Mouse (Mus musculus) stomach, embryonic 15.5 days (tissue): ENCODE measurements around the gene Gm12216. TPM values are rescaled to one million over a fixed set of nuclear protein-coding genes. Genes with fewer than 3 reads are reported as not detected.
"Not testable (repeated sequence)": the region's sequence is repeated elsewhere in the genome, so short reads cannot be mapped to it uniquely, and the experiment has no call there.

Source experiments
- ATAC-seq: fragments of 200-750 bp; cut with Nextera tagmentation; 2 replicates; pipeline ENCODE4 v1.8.0; 2017; ENCODE audit warnings: low read depth, moderate number of reproducible peaks, moderate TSS enrichment; ENCODE audit not compliant: insufficient read depth, low FRiP score
- H3K27ac ChIP-seq: fragments of 300-500 bp; sonication (generic); 2 replicates; pipeline ENCODE4 v1.5.1; 2015; ENCODE audit warnings: mild to moderate bottlenecking, inconsistent platforms
- H3K27me3 ChIP-seq: fragments of 300-500 bp; sonication (generic); replicated peaks from 2 replicates; pipeline ENCODE4 v1.6.1; 2015; ENCODE audit warnings: inconsistent platforms
- H3K36me3 ChIP-seq: fragments of 300-500 bp; sonication (generic); 2 replicates; pipeline ENCODE4 v1.6.1; 2015; ENCODE audit warnings: inconsistent platforms
- H3K4me1 ChIP-seq: fragments of 300-500 bp; sonication (generic); 2 replicates; pipeline ENCODE4 v1.6.1; 2015; ENCODE audit warnings: inconsistent platforms
- H3K4me2 ChIP-seq: fragments of 300-500 bp; sonication (generic); 2 replicates; pipeline ENCODE4 v1.6.1; 2015; ENCODE audit warnings: mild to moderate bottlenecking, inconsistent platforms
- H3K4me3 ChIP-seq: fragments of 300-500 bp; sonication (generic); replicated peaks from 2 replicates; pipeline ENCODE4 v1.5.1; 2015; ENCODE audit warnings: inconsistent platforms
- H3K9ac ChIP-seq: fragments of 300-500 bp; sonication (generic); 2 replicates; pipeline ENCODE4 v1.6.1; 2015; ENCODE audit warnings: inconsistent platforms
- H3K9me3 ChIP-seq: fragments of 300-500 bp; sonication (generic); 2 replicates; pipeline ENCODE4 v1.6.1; 2016; ENCODE audit warnings: inconsistent platforms
- WGBS: fragments of 180-500 bp; shearing (Covaris S2); methylation state at CpG from one replicate; pipeline ENCODE4 v1.1.7; 2015; 5-methylcytosine and 5-hydroxymethylcytosine counted together
- polyA plus RNA-seq: library from polyadenylated mRNA; unstranded; fragments of >200 nt; fragmentation: Nextera tagmentation; extraction: Ambion mirVana; gene quantifications from 2 replicates; pipeline ENCODE4 v1.2.1, GENCODE M21; 2015

Gm12216 gene
- polyA plus RNA-seq, 1 experiment from 2014 or later, result 1.7 TPM

DNA sequence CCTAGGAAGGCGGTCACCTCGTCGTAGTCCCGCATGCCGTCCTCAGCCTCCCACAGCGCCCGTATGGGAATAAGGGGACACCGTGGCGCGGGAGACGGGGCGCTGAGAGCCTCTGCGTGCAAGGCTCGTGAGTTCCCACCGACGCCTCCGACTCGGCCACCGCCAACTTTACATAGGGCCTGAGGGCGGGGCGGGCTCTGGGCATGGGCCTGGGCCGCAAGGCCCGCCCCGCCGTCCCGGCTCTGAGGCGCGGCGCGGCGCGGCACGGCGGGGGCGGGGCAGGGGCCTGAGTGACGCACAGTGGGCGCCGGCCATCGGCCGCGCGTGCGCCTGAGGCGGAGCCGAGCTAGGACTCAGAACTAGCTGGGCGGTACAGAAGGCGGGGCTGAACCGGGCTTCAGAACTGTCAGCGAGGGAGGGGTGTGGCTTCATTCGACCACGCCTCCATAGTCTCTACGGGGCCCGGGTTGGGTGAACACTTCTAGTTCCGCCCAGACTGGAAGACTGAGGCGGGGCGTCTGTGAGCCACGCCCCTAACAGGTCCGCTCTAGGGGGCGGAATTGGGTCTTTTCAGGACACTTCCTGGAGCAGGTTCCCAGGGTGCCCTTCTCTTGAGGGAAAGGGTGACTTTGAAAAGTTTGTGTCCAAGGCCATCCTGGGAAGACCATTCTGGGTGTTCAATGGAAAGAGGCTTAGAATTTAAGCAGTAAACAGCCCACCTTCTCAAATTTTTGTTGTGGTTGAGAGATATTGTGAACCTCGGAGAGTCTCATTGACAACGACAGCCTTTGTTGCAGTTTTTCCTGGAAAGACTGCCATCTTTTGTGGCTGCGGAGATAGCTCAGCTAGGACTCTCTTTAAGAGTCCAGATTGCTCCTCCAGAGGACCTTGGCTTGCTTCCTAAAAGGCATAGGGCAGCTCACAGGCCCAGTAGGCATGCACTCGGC, 32.7 kb upstream of the Gm12216 start, which contains the start of gene Slc22a5:
TSS of gene Slc22a5 (minus strand) at position 156 of the 947 bp plus-strand sequence.
- Histone ChIP-seq H3K27ac (peak within 1 kb of the TSS; percentile 69), H3K27me3 (no peaks in the 10 kb centered on the region), H3K9ac (peak within 1 kb of the TSS; percentile 47), H3K4me1 (peaks cover 14% of the 10 kb centered on the region; the same call in 1 of the 2 replicates), H3K4me2 (peak within 1 kb of the TSS; percentile 95), H3K9me3 (no peaks in the 10 kb centered on the region), H3K4me3 (peak within 1 kb of the TSS; percentile 65), H3K36me3 (no peaks in the 10 kb centered on the region)
- WGBS, result 3% methylated on average over 62 of the region's 63 CpGs
- ATAC-seq, result peak; percentile 99

DNA sequence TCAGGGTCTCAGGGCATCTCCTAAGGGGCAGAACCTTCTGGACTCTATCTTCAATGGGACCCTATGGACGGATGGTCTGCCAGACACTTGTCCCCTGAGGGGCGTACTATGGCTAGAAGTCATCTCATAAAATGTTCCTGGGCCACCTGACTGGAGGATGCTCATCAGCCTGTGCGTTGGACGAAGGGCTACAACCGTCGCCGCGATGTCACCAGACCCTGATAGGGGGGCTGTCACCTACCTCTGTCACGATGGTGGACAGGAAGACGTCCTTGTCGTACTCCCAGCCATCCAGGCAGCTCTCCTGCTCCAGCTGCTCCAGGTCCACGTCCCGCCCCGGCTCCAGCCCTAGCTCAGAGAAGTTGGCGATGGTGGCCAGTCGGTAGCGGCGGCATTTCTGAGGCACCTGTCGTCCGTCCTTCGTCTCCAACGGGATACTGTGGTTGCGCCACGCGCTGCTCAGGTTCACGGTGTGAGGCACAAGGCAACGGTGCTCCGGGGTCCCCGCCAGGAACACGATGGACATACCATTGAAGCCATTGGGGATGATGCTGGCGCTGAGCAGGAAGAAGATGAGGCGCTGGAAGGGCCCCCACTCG, 31.9 kb upstream of the Gm12216 start:
- Histone ChIP-seq H3K4me3 (peak overlapping the region; percentile 65), H3K9me3 (no peaks in the 10 kb centered on the region), H3K4me2 (peak overlapping the region; percentile 95), H3K4me1 (peaks cover 14% of the 10 kb centered on the region; the same call in 1 of the 2 replicates), H3K27ac (peak overlapping the region; percentile 52; the same call in 1 of the 2 replicates), H3K27me3 (no peaks in the 10 kb centered on the region), H3K9ac (peak overlapping the region; percentile 47), H3K36me3 (no peaks in the 10 kb centered on the region)
- 3% methylated on average over 33 of the region's 33 CpGs for WGBS
- ATAC-seq, result no peak; the same call in 1 of the 2 replicates

DNA sequence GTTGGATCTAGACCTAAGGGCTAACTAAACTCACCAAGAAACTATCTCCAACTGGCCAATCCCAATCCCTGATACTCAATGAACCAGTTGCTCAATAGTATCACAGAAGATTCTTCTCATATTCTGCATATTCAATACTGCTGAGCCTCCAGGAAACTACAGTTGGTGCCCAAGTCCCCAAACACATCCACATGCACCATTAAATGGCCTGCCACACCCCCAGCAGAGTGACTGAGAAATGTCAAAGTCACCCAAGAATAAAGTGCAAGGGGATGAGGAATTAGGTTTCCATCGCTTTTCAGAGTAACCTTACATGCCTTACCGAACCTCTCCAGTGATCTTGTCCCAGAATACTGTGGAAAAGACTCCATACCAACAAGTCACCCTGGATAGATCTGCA, 31.2 kb upstream of the Gm12216 start:
- no peak overlapping the region for H3K4me3 ChIP-seq
- H3K36me3 ChIP-seq, result no peaks in the 10 kb centered on the region
- no peaks in the 10 kb centered on the region for H3K9me3 ChIP-seq
- no peaks in the 10 kb centered on the region for H3K27me3 ChIP-seq
- no peak overlapping the region for H3K9ac ChIP-seq
- WGBS, result 85% methylated on average over 2 of the region's 2 CpGs
- H3K4me2 ChIP-seq, result peak overlapping the region; percentile 95
- H3K4me1 ChIP-seq, result peaks cover 14% of the 10 kb centered on the region; the same call in 1 of the 2 replicates
- ATAC-seq, result no peak
- no peak overlapping the region for H3K27ac ChIP-seq

DNA sequence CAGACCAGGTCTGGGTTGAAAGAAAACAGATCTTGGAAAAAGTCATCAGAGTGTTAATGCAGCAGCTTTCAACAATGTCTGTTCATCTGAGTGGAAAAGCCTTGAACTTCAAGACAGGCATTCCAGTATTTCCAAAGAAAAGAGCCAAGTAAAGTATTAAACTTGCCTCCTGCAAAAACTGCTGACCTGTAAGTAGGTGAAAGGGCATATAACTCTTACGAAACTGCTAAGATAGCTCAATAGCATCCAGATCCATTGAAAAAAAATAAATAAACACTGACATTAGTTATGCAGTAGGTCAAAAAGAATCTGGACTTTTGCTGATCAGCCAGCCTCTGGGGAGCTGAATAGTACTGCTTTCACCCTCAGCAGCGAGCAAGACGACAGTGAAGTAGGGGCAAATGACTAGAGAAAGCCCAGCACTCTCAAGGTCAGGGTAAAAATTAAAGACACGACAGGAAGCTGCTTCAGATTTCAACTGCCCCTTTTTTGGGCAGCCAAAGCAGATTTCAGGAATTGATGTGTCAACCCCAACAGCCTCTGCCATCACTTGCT, 30.1 kb upstream of the Gm12216 start:
- no peaks in the 10 kb centered on the region for H3K27me3 ChIP-seq
- H3K4me1 ChIP-seq, result peaks cover 14% of the 10 kb centered on the region; the same call in 1 of the 2 replicates
- no peak overlapping the region for H3K4me2 ChIP-seq
- H3K9me3 ChIP-seq, result no peaks in the 10 kb centered on the region
- no peak for ATAC-seq
- WGBS, result 39% methylated on average over 4 of the region's 4 CpGs
- H3K36me3 ChIP-seq, result no peaks in the 10 kb centered on the region
- H3K4me3 ChIP-seq, result no peak overlapping the region
- no peak overlapping the region for H3K9ac ChIP-seq
- H3K27ac ChIP-seq, result no peak overlapping the region

DNA sequence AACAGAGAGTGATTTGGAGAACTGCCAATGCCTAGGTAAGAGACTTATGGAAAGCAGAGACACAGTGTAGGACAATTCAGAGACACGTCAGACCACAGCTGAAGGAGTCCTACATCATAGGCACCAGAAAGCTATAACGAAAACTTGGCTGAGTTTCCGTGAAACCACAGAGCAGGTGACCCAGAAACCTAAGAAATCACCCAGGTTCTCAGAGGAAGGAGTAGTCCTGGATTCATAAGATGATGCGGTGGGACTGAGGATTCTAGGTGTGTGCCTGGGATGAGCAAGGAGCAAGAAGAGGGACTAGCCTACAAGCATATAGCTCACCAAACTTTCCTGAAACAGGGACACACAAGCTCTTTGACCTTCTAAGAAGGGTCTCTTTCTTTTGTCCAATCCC, 29.2 kb upstream of the Gm12216 start:
- no peaks in the 10 kb centered on the region for H3K36me3 ChIP-seq
- H3K9ac ChIP-seq, result no peak overlapping the region
- no peak overlapping the region for H3K27ac ChIP-seq
- no peaks in the 10 kb centered on the region for H3K9me3 ChIP-seq
- H3K4me2 ChIP-seq, result no peak overlapping the region
- no peaks in the 10 kb centered on the region for H3K27me3 ChIP-seq
- H3K4me3 ChIP-seq, result no peak overlapping the region
- no peak for ATAC-seq
- H3K4me1 ChIP-seq, result peaks cover 14% of the 10 kb centered on the region; the same call in 1 of the 2 replicates
- WGBS, result 75% methylated on average over 4 of the region's 4 CpGs

DNA sequence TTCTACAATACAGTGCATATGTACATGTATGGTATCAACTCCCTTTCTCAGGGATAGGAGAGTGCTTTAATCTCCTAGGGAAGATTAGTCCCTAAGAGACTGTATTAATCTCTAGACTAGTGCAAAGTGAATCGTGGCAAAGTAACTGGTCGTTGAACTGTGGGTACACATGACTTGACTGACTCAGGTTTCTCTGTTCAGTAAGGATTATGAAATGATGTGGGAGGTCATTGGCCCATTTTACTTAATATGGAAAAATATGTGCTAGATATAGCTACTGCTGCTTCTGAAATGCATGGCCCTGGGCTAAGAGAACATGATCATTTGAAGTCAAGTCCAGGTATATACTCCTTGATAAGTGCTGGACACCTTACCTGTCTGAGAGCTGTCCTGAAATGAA, 24.2 kb upstream of the Gm12216 start:
- WGBS, result 88% methylated on average over 2 of the region's 2 CpGs
- H3K9ac ChIP-seq, result no peak overlapping the region
- H3K27ac ChIP-seq, result no peak overlapping the region
- no peaks in the 10 kb centered on the region for H3K36me3 ChIP-seq
- no peak overlapping the region for H3K4me3 ChIP-seq
- no peak for ATAC-seq
- H3K27me3 ChIP-seq, result no peaks in the 10 kb centered on the region
- H3K9me3 ChIP-seq, result no peaks in the 10 kb centered on the region
- H3K4me2 ChIP-seq, result no peak overlapping the region
- no peaks in the 10 kb centered on the region for H3K4me1 ChIP-seq

DNA sequence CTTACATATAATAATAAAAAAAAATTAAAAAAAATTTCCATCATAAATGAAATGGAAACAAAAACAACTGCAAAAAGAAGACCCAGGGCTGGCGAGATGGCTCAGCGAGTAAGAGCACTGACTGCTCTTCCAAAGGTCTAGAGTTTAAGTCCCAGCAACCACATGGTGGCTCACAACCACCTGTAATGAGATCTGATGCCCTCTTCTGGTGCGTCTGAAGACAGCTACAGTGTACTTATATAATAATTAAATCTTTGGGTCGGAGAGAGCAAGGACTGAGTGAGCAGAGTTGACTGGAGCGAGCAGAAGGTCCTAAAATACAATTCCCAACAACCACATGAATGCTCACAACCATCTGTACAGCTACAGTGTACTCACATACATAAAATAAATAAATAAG, 19.0 kb upstream of the Gm12216 start:
- WGBS, result 90% methylated on average over 5 of the region's 5 CpGs
- not testable (repeated sequence) for H3K9me3 ChIP-seq, H3K36me3 ChIP-seq, ATAC-seq, H3K27ac ChIP-seq, H3K4me2 ChIP-seq, H3K4me1 ChIP-seq, H3K27me3 ChIP-seq, H3K9ac ChIP-seq, H3K4me3 ChIP-seq

DNA sequence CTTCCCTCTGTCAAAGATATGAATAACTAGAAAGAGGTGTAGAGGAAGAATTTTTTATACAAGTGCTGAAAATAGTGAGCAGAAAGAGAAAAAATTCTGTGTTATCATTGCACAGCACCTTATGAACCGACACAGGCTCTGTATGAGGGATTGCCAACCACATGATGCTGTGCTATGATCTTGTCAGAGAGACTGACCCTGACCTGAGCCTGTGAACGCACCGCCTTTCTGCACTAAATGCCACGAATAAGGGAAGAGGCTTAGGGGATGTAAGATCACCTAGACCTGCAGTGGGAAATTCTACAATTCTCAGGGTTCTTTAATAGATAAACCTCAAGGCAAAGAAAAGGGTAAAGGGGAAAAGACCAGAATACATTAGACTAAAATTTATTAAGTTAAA, 17.4 kb upstream of the Gm12216 start:
- no peak overlapping the region for H3K4me2 ChIP-seq
- no peaks in the 10 kb centered on the region for H3K4me1 ChIP-seq
- H3K27me3 ChIP-seq, result no peaks in the 10 kb centered on the region
- no peak overlapping the region for H3K9ac ChIP-seq
- H3K4me3 ChIP-seq, result no peak overlapping the region
- no peak overlapping the region for H3K27ac ChIP-seq
- no peaks in the 10 kb centered on the region for H3K9me3 ChIP-seq
- H3K36me3 ChIP-seq, result peaks cover 11% of the 10 kb centered on the region
- ATAC-seq, result no peak
- 76% methylated on average over 4 of the region's 4 CpGs for WGBS

DNA sequence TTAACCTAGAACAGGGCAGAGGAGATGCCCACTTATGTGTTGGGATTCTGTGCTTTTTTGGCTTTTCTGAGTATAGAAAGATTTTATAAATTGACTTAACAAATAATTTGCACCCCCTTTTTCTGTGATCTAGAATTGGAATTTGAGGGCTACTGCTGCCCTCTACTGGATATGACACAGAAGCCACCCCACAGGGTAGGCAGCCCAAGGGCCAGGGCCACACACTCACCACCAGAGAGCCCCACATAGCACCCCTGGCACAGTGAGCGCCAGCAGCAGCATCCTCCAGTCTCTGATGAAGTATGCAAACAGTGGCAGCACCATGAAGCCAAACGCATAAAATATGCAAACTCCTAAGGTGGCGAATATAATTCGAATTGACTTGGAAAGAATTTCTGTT, 15.7 kb upstream of the Gm12216 start:
- 79% methylated on average over 4 of the region's 4 CpGs for WGBS
- no peak overlapping the region for H3K27ac ChIP-seq
- H3K9ac ChIP-seq, result no peak overlapping the region
- no peaks in the 10 kb centered on the region for H3K9me3 ChIP-seq
- H3K4me1 ChIP-seq, result no peaks in the 10 kb centered on the region
- no peaks in the 10 kb centered on the region for H3K27me3 ChIP-seq
- no peak overlapping the region for H3K4me2 ChIP-seq
- H3K4me3 ChIP-seq, result no peak overlapping the region
- ATAC-seq, result no peak
- H3K36me3 ChIP-seq, result peaks cover 12% of the 10 kb centered on the region

DNA sequence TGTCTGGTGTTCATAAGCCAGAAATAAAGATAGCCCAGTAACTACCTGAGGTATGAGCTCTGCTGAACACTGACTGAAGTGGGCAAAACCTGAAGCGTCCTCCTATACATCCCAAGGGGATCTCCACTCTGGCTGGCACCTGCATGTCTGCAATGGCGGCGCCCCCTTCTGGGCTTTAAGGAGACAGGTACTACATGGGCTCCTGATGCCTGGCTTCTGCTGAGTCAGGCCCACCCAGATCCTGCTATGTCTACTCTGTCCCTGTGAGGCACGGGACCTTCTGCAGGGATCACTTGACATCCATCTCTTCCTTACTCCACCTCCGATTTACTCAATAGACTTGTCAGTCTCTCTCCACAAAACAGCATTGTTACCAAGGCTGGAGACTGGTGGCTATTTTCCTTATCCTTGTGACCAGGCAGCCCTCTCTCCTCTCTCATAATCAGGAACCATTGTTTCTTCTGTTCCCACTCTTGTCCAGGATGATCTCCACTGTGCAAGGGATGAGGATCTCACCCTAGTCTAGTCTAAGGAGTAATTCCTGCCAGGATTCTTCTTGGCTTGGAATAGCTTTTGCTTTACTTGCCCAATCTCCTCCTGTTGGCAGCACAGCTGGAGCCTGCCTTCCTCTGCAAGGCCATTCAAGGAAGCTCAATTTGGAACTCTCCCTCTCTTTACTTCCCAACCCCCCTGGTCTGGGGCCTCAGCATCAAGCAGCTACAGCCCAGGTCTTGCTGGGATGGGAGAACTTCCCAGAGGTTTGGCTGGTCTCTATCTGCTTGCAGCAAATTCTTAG, 15.1 kb upstream of the Gm12216 start:
- peaks cover 12% of the 10 kb centered on the region for H3K36me3 ChIP-seq
- not testable (repeated sequence) for H3K9ac ChIP-seq, H3K27me3 ChIP-seq, H3K27ac ChIP-seq, ATAC-seq, H3K4me1 ChIP-seq, H3K4me2 ChIP-seq, H3K4me3 ChIP-seq, H3K9me3 ChIP-seq
- 69% methylated on average over 5 of the region's 5 CpGs for WGBS

DNA sequence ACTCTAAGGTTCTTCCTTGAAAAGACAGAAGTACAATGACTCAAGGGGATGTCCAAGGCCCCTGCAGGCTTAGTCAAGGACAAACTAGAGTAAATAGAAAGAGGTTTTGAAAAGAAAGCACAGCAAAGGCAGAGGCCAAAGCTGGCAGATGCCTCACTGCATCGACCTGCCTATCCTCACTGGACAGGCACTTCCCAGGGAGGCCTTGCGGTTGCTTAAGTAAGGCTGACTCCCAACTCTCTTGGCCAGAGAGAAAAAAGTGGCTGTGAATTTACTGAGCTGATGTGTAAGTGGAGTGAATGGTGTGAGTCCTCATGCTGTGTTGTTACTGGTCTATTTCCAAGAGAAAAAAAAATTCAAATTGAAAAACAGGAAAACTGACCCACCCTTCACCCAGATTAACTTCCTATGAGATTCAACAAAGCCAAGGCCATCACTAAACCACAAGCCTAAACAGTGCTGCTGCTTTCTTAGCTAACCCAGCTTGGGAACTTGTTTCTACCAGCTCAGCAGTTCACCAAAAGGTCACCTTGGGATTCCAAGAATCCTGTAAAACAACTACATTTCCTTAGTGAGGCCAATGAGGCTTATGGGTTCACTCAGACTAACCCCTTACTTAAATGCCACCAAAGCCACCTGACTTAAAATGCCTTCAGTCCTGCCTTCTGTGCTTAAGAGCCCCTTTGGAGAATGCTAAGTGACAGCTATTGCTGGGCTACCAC, 12.9 kb upstream of the Gm12216 start:
- WGBS, result 86% methylated on average over 2 of the region's 2 CpGs
- Histone ChIP-seq H3K27me3 (no peaks in the 10 kb centered on the region), H3K36me3 (peaks cover 12% of the 10 kb centered on the region), H3K27ac (no peak overlapping the region), H3K9me3 (no peaks in the 10 kb centered on the region), H3K4me2 (no peak overlapping the region), H3K4me1 (no peaks in the 10 kb centered on the region), H3K9ac (no peak overlapping the region), H3K4me3 (no peak overlapping the region)
- ATAC-seq, result no peak
